Mouse (Mus musculus) myocyte (in vitro differentiated cells): ENCODE data around the gene Olfr1290.

Source experiments
- CEBPB ChIP-seq: IDR thresholded peaks from 2 replicates; pipeline ENCODE4 v1.6.1; 2011; ENCODE audit warnings: mild to moderate bottlenecking, moderate library complexity; ENCODE audit not compliant: poor library complexity, insufficient read depth, severe bottlenecking
- E2F4 ChIP-seq: IDR thresholded peaks from one replicate; pipeline ENCODE4 v1.6.1; 2011; ENCODE audit warnings: mild to moderate bottlenecking, control low read depth, moderate library complexity; ENCODE audit not compliant: insufficient read depth
- MAX ChIP-seq: IDR thresholded peaks from one replicate; pipeline ENCODE4 v1.6.1; 2011; ENCODE audit warnings: low read depth, mild to moderate bottlenecking, control low read depth
- MYOD1 ChIP-seq, 3 experiments: IDR thresholded peaks; one replicate each; pipeline ENCODE4 v1.6.1; 2011; ENCODE audit warnings: control low read depth in 2 of 3, low read depth in 2 of 3, mild to moderate bottlenecking in 2 of 3, moderate library complexity in 1 of 3; ENCODE audit not compliant: insufficient read length in 2 of 3, control insufficient read depth in 1 of 3
- MYOG ChIP-seq, 3 experiments: IDR thresholded peaks; one replicate each; pipeline ENCODE4 v1.6.1; 2011; ENCODE audit warnings: control low read depth in 2 of 3, low read depth in 2 of 3, mild to moderate bottlenecking in 2 of 3; ENCODE audit not compliant: insufficient read length in 2 of 3, control insufficient read depth in 1 of 3, insufficient read depth in 1 of 3
- POLR2A ChIP-seq: IDR thresholded peaks from one replicate; pipeline ENCODE4 v1.6.1; 2011; ENCODE audit warnings: low read depth, mild to moderate bottlenecking, control low read depth, moderate library complexity; ENCODE audit not compliant: insufficient read length
- POLR2AphosphoS2 ChIP-seq: IDR thresholded peaks from one replicate; pipeline ENCODE4 v1.6.1; 2011; ENCODE audit warnings: low read depth, control low read depth; ENCODE audit not compliant: insufficient read length
- REST ChIP-seq: IDR thresholded peaks from one replicate; pipeline ENCODE4 v1.6.1; 2011; ENCODE audit warnings: mild to moderate bottlenecking, control low read depth, moderate library complexity; ENCODE audit not compliant: insufficient read depth, insufficient read length
- SRF ChIP-seq: IDR thresholded peaks from one replicate; pipeline ENCODE4 v1.6.1; 2011; ENCODE audit warnings: low read depth; ENCODE audit not compliant: control insufficient read depth, insufficient read length
- TCF12 ChIP-seq: IDR thresholded peaks from one replicate; pipeline ENCODE4 v1.6.1; 2011; ENCODE audit warnings: mild to moderate bottlenecking, control low read depth; ENCODE audit not compliant: poor library complexity, insufficient read depth, severe bottlenecking
- TCF3 ChIP-seq: IDR thresholded peaks from one replicate; pipeline ENCODE4 v1.6.1; 2011; ENCODE audit warnings: low read depth, control low read depth; ENCODE audit not compliant: insufficient read length
- USF1 ChIP-seq: IDR thresholded peaks from one replicate; pipeline ENCODE4 v1.6.1; 2011; ENCODE audit warnings: low read depth, mild to moderate bottlenecking, control low read depth, moderate library complexity

GRCm38 (mm10) chr2:111524903-111525302 lies 31.3 kb upstream of the Olfr1290 start, which contains the start of gene Olfr1293-ps:
- TF ChIP-seq TCF12 (no peak), CEBPB (no peak), MYOD1 (IDR thresholded peaks at IDR 0.05; ENCODE audit: control insufficient read depth in 1 of 3, insufficient read length in 2 of 3, low read depth in 2 of 3) (no peak), POLR2A (no peak), MYOG (IDR thresholded peaks at IDR 0.05; ENCODE audit: control insufficient read depth in 1 of 3, insufficient read depth in 1 of 3, insufficient read length in 2 of 3, low read depth in 2 of 3) (no peak), MAX (no peak), E2F4 (no peak), POLR2AphosphoS2 (no peak), USF1 (no peak), TCF3 (no peak), REST (no peak), SRF (no peak)
